Mouse (Mus musculus): ENCODE data around the gene Slc4a3. TPM values are rescaled to one million over a fixed set of nuclear protein-coding genes. Genes with fewer than 3 reads are reported as not detected.

Slc4a3 gene
- total RNA-seq, 2 experiments from 2014 or later = 6.4 to 14.0 TPM

DNA sequence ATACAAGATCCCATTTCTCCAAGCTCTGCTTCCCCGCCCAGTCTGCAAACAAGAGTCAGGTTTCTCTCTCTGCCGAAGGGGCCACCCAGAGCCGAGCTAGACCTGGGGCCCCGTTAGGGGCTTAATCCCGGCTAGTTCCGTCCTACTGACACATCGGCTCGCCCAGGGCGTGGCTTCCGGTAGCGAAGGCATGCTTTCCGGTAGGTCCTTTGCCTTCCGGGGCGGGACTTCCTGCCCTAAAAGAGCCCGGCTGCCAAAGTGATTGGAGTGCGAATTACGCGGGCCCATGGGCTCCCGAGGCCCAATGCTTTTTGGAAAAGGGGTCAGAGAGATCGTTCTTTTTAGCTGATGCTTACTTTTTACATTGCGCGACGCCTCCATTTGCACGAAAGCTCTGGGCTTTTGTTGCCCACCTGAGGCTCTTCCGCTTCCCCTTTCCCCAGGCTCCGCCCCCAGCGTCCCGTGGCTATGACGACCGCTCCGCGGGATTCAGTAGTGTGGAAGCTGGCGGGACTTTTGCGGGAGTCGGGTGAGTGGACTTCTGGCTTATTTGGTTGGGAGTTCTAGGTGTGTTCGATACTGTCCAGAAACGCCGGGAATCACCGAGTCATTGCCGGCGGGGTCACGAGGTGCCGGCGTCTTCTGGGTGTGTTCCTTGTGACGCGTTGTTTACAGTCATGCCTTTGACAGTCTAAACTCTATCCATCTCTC, 24.6 kb upstream of the Slc4a3 start, which contains the start of gene Stk11ip:
TSS of gene Stk11ip (plus strand) at position 209 of the 711 bp plus-strand sequence.
- DNase-seq = peak; percentile 91

DNA sequence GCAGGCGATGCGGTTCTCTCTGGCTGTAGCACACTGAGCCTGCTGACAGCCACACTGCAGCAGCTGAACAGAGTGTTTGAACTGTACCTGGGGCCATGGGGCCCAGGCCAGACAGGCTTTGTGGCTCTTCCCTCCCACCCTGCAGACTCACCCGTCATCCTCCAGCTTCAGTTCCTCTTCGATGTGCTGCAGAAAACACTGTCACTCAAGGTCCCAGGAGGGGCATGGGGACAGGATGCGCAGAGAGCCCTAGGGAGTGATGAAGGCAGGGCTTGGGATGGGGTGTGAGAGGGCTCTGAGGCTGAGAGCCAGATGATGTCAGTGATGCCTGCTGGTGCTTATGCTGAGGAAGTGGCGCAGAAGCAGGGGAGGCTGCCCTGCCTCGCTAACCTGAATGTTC, 21.4 kb upstream of the Slc4a3 start:
- DNase-seq = no peak

DNA sequence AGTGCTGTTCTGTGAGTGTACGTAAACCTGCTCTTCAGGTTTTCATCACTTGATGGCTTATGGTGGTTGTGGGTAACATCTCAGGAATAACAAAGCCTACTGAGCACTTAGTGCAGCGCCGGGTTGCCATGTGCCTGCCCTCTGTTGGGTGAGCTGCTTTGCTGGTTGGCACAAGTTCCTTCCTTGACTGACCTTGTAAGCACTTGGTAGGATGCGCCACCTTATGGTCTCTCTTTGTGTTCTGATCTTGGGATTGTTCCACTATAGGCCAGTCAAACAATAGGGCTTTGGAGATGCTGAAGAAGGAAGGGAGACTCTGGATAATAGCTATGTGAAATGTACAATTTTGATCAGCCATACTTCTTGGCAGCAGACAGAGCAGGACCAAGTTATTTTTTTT, 15.5 kb upstream of the Slc4a3 start:
- no peak for DNase-seq

DNA sequence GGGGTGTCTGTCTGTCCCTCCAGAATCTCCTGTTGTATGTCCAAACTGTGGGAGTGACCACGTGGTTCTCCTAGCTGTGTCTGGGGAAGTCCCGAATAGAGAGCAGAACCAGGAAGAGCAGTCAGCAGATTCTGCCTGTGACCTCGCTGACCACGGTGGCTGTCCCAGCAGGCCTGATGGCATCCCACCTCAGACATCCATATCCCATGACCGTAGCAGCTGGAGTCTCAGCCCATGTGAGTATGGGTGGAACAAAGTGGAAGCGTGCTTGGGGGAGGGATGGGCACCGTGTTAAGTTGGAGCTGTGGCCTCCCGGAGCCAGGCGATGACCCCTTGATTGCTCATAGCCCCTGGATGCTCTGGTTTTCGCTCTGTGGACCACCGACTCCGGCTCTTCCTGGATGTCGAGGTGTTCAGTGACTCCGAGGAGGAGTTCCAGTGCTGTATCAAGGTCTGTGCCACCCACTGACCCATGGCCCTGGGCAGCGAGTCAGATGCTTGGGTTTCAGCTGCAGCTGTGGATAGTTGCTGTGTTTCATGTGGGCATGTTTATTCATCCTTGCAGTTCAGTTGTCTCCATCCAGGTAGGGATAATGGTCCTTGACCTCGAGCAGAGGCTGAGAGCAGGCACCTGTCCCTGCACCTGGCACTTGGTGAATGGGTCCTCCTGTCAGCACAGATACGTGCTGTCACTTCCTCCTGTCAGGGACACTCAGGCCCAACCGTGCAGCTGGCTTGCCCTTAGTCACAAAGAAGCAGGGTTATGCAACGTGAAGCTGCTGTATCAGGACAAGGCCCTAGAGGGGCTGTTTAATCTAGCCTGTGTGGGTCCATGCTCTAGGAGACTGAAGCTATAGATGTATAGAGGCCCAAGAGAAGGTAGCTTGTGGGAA, 13.5 kb upstream of the Slc4a3 start:
- DNase-seq = no peak

DNA sequence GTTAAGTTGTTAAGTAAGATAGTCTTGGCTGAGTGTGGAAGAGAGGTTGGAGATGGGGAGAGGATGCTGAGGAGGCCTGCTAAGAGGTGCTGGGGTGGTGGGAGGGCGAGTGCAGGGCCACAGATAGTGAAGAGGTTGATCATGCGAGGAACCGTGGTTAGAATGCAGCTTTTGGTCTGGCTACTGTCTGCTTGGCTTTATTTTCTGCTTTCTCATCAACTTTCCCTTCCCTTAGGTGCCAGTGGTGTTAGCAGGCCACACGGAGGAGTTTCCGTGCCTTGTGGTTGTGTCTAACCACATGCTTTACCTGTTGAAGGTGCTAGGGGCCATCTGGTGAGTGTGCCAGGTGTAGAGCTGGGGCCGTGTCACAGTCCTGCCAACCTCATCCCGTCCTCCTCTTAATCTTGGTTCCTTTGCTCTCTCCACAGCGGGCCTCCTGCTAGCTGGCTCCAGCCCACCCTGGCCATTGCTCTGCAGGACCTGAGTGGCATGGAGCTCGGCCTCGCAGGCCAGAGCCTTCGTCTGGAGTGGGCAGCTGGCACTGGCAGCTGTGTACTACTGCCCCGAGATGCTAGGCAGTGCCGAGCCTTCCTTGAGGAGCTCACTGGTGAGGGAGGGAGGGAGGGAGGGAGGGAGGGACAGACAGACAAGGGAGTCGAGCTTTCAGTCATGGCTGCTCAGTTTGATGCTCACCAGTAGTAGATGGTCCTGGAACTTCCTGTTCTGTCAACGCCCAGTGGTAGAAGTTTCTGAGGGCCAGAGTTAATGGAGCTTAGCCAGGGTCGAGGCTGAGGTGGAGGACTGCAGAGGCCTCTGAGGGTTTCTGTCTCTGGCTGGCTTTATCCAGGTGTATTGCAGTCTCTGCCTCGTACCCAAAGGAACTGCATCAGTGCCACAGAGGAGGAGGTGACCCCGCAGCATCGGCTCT, 12.5 kb upstream of the Slc4a3 start:
- DNase-seq = no peak

DNA sequence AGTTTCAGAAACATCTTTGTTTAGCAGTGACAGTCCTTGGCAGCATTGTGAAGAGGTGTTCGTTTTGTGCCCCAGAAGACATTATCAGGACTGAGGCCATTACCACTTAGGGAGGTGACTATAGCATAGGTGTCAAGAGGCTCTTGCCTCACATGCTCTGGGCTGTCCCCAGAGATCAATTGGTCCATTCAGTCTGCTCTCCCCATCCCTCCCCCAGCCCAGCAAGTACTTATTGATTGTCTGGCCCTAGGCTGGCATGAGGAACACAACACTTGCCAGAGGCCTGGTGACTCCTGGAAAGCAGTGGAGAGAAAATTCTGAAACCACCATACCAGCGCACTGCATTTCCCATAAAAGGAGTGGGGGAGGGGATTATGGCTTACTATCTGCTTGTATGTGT, 8.5 kb upstream of the Slc4a3 start:
- no peak for DNase-seq

DNA sequence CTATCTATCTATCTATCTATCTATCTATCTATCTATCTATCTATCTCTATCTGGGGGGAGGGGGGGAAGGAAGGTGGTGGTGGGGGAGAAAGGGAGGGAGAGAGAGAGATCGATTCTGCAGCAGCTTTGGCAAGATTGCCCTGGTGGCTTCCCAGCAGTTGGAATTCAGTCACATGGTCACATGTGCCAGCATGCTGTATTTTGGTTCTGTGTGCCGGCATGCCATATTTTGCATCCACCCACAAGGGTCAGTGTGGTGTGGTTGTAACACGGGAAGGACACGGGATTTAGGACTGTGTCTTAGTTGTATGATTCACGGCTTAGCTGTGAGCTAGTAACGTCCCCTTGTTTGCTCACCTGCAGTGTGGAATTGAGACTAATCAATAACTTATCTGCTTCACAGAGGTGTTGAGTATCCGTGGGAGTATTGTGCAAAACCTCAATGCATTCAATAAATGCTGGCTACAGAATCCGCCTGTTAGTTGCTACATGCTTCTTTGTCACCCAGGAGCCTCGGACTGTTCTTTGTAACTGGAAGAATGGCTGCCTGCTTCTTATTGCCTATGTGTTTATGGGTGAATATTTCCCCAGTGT, 7.4 kb upstream of the Slc4a3 start:
- no peak for DNase-seq

DNA sequence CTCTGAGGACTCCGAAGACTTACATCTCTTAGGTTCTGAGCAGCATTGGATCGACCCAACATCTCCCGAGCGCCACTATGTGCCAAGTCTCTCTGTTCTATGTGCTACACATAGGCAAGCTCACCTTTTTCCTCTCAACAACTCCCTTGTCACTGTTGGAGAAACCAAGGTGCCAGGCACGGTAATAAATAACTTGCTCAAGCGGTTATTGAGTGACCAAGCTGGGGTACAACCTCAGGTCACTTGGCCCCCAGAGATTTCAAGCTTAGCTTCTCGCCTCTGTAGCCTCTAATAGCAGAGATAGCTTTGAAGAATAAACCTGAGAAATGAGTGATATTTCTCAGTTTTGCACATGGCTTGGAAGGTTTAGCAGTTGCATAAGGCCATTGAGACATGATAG, 4.6 kb upstream of the Slc4a3 start:
- DNase-seq = no peak

DNA sequence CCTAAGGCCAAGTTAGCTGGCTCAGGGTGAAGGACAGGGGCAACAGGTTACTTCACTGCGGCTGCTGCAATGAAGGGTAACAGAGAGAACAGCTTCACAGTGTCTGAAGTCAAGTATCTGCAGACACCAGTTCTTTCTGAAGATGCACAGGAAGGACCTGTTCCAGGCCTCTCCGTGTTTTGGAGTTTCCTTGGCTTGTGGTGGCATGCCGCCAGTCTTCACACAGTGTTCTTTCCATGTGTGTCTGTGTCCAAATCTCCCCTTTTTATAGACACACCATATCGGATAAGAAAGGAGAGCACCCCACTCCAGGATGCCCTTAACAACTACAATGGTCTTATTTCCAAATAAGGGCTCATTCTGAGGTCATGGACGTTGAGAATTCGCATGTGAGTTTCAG, 1.7 kb upstream of the Slc4a3 start:
- DNase-seq = no peak

DNA sequence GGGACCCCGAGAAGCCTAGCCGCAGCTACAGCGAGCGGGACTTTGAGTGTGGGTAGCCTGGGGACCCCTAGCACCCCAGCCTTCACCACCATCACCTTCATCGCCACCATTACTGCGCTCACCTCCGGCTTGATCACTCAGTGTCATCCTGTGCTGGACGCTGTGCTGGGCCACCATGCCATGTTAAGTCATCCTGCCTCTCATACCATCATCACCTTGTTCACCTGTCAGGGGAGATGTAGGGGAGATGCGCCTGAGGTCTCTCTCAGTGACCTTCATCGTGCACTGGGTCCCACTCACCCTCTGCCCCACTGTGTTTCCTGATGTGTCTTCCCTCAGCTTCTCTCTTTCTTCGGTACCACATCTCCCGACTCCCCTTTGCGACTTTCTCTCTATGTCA, 1.3 kb downstream of the Slc4a3 start:
- no peak for DNase-seq

DNA sequence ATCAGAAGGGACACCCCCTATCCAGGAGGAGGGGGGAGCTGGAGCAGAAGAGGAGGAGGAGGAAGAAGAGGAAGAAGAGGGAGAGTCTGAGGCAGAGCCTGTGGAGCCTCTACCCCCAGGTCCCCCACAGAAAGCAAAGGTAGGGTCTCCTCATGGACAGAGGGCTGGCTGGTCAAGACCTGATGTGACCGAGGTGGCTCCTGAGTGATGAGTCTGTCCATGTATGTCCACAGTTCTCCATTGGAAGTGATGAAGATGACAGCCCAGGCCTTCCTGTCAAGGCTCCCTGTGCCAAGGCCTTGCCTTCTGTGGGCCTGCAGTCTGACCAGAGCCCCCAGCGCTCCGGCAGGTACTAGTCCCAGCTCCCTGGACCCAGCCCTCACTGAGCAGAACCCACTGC, 2.0 kb downstream of the Slc4a3 start:
- no peak for DNase-seq

DNA sequence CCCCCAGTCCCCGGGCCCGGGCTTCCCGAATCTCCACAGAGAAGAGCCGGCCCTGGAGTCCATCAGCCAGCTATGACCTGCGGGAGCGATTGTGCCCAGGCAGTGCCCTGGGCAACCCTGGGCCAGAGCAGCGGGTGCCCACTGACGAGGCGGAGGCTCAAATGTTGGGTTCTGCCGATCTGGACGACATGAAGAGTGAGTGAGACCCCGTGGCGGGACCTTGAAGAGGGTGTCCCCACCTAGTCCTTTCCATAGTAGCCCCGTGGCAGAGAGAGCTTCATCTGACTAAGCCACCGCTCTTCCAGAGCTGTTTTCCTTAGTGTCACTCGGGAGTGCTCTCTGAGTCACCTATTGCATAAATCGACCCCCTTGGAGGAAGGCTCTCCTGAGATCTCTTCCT, 2.8 kb downstream of the Slc4a3 start:
- DNase-seq = no peak

DNA sequence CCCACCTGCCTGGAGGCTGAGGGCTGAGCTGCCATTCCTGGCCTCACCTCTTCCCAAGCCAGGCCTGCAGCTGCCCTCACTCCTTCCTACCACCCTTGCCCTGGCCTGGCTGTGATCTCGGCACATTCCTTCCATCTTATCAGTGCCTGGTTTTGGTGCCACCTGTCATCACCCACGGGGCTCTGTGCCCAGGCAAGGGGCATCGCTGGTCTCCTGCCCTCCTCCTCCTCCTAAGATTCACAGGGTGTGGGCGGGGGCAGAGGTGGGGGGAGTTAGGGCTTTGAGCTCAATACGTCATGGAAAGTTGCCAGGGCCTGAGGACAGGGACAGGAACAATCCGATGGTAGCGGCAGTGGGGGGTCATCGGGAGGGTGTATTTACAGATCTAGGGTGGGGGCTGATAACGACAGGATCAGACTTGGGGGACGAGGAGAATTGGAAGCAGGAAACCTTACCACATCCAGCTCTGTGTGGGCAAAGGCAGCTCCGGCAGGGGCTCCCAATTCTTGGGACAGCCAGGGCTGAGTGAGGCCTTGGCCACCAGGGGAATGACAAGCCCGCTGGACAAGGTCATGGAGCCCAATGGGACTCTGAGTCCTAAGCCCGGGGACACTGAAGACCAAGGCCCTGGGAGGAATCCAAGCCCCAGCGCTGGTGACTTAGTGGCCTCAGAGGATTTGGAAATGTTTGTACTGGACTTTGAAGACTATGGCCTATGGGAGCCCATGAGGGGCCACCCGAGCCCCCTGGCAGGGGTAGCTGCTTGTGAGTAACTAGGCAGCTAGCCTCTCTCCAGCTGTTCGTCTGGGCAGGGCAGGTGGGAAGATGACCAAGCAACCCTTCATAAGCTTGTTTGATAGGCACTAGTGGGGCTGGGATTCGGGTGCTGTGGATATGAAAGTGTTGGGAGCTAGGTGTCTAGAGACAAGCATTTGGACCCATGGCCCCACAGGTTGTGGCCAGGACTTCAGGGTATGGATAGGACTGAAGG, 3.5 kb downstream of the Slc4a3 start:
- no peak for DNase-seq

DNA sequence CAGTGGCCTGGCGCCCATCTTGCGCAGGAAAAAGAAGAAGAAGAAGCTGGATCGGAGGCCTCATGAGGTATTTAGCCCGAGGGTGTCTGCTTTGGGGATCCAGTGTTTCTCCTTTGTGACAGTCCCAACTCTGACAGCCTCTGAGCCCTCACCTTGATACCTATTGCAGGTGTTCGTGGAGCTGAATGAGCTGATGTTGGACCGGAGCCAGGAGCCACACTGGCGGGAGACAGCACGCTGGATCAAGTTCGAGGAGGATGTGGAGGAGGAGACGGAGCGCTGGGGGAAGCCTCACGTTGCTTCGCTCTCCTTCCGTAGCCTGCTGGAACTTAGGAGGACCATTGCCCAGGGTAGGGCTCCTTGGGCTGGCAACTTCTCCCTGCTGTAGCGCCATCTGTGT, 4.5 kb downstream of the Slc4a3 start:
- no peak for DNase-seq

DNA sequence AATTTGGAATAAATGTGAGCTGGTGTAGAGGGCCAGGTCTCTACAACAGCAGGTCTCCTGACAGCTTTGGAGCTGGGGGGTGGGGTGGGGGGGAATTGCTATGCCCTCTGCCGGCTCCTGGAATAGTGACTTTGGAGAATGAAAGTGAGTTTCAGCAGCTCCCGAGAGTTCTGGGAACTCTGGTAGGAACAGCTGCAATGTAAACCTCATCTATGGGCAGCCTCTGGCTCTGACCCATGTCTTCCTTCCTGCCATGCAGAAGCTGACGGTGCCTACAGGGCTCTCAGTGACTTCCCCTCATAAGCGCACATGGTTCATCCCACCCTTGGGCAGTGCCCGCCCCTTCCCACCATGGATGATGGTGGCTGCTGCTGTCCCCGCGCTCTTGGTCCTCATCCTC, 9.6 kb downstream of the Slc4a3 start:
- DNase-seq = no peak

DNA sequence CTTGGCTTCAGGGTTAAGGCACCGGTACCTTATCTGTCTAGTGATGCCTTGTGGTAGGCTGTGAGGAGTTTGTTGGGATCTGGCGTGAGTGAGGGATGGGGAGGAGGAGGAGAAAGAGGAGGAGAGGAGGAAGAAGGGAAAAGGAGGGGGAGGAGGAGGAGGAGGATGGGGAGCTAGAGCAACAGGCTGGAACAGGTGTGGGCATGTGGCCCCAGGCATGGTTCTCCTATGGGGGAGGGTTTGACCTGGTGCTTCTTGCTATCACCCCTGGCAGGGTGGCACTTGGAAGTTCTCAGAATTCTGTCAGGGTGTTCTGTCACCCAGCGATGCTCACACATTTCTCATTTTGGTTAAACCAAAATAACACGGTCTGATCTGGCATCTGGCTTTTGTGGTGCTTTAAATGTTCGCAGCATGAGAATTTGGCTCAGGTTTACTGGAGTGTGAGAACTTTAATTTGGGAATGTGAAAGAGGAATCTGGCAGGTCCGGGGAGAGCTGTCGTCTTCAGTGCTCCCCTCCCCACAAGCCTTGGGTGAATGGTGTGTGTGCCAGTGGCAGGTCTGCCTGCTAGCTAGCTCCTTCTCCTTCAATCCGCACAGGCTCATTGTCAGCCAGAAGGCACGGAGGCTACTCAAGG, 10.2 kb downstream of the Slc4a3 start:
- DNase-seq = no peak

DNA sequence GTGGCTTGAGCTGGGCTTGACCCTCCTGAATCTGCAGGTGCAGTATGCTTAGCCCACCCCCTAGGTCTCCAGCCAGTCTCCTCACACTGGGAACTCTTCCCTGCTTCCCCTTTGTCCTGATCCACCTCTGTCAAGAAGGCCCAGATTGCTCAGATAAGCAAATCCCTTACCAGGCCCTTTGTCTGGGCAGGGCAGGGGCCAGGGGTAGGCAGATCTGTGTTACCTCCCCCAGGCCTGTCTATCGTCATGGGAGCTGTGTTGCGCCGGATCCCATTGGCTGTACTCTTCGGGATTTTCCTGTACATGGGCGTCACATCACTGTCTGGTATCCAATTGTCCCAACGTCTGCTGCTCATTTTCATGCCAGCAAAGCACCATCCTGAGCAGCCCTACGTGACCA, 11.0 kb downstream of the Slc4a3 start:
- no peak for DNase-seq

DNA sequence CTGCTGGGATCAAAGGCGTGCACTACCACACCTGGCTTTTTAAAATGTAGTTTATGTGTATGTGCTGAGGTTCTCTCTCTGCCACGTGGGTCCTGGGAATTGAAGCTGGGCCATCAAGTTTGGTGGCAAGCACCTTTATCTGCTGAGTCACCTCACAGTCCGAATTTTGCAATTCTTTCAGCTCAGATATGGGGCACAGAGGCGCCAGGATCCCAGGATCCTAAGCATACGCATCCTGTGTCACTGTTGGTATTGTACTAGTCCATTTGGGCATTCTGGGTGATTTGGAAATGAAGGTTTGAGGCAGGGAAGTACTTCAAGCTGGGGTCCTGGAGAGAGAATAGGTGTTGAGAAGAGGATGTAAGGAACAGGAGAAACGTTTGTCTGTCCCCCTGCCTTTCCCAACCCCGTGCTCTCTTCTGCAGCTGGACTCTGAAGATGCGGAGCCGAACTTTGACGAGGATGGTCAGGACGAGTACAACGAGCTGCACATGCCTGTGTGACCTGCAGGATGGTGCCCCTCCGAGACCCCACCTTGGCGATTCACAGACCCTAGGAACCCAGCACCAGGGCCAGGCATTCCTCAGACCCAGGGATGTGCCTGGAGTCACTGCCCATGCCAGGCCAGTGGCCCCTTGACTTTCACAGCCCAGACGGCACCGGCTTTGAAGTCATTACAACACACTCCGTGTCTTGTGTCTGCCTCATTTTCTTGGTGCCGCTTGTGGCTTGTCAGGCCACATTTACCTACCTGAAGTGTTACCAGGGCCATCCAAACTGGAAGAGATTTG, 12.5 kb downstream of the Slc4a3 start:
- no peak for DNase-seq

DNA sequence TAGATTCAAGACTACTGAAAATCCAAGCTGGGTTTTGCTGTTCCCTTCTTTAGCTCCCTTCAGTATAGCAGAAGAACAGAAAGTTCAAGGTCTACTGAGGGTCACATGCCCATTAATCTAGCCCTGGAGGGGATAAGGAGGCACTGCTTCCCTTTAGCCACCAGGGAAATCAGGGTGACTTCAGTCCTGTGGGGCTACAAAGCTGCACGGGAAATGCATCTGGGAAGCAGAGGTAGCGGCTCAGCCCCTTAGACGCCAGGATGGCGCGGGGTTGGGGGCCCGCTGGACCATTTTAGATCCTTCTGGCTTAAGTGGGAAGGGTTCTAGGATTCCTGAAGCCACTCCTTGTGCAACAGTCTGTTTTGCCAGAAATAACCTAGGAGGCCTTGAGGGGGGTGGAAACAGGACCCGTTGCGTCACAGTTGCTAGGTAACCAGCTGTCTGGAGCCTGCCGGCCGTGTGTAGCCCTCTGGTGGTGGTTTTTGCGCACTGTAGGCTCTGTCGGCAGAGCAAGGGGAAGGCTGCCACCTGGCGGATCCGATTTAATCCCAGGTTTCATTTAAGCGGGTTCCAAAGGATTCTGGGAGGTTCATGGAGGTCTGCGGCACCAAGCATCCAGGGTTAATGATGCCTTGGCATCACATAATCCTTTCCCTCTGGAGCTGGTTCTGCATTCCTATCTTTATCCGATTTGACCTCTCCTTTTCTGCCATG, 13.3 kb downstream of the Slc4a3 start:
- DNase-seq = peak; percentile 92
